Mouse (Mus musculus) ES-E14 (cell line): ENCODE data around the gene Abca13. TPM values are rescaled to one million over a fixed set of nuclear protein-coding genes. Genes with fewer than 3 reads are reported as not detected.
"Not testable (repeated sequence)": the region's sequence is repeated elsewhere in the genome, so short reads cannot be mapped to it uniquely, and the experiment has no call there.

Source experiments
- DNase-seq: peaks from one replicate; pipeline ENCODE4 v3.0.0-alpha.2; 2013; ENCODE audit warnings: low read depth, low spot score
- H3K27ac ChIP-seq: 2 replicates; pipeline ENCODE4 v1.5.1; 2012; ENCODE audit warnings: low read depth, mild to moderate bottlenecking, low read length, moderate library complexity, mixed read lengths; ENCODE audit not compliant: poor library complexity, insufficient read depth, severe bottlenecking
- H3K36me3 ChIP-seq: 2 replicates; pipeline ENCODE4 v1.6.1; 2012; ENCODE audit warnings: mild to moderate bottlenecking, low read length, moderate library complexity, mixed read lengths; ENCODE audit not compliant: control insufficient read depth, poor library complexity, insufficient read depth, severe bottlenecking
- H3K4me1 ChIP-seq, 2 experiments: fragments of 150-350 bp in 1 of 2; sonication (generic) in 1 of 2; 2 replicates each; pipeline ENCODE4 v1.6.1; 2012; ENCODE audit warnings: low read length in 2 of 2, mild to moderate bottlenecking in 1 of 2, mixed read lengths in 1 of 2; ENCODE audit not compliant: control insufficient read depth in 2 of 2, insufficient read depth in 2 of 2, poor library complexity in 1 of 2
- H3K4me3 ChIP-seq, 2 experiments: fragments of 150-350 bp in 1 of 2; sonication (generic) in 1 of 2; 2 replicates each; pipeline ENCODE4 v1.5.1; 2012; ENCODE audit warnings: low read length in 2 of 2, low read depth in 1 of 2, mild to moderate bottlenecking in 1 of 2, mixed read lengths in 1 of 2; ENCODE audit not compliant: insufficient read depth in 1 of 2, poor library complexity in 1 of 2, severe bottlenecking in 1 of 2
- H3K9ac ChIP-seq: 2 replicates; pipeline ENCODE4 v1.6.1; 2012; ENCODE audit warnings: low read depth, mild to moderate bottlenecking, low read length, mixed read lengths; ENCODE audit not compliant: poor library complexity, insufficient read depth, severe bottlenecking
- H3K9me3 ChIP-seq: fragments of 150-350 bp; sonication (generic); 2 replicates; pipeline ENCODE4 v1.6.1; 2012; ENCODE audit warnings: low read depth, mild to moderate bottlenecking, low read length; ENCODE audit not compliant: control insufficient read depth, insufficient read depth
- CHD2 ChIP-seq: IDR thresholded peaks from 2 replicates; pipeline ENCODE4 v1.6.1; 2014; ENCODE audit warnings: mild to moderate bottlenecking, low read depth, low read length, inconsistent platforms
- HCFC1 ChIP-seq: IDR thresholded peaks from 2 replicates; pipeline ENCODE4 v1.6.1; 2012; ENCODE audit warnings: low read length, inconsistent platforms, borderline replicate concordance; ENCODE audit not compliant: insufficient read depth
- MAFK ChIP-seq: IDR thresholded peaks from 2 replicates; pipeline ENCODE4 v1.6.1; 2014; ENCODE audit warnings: mild to moderate bottlenecking, low read depth, low read length, inconsistent platforms; ENCODE audit not compliant: insufficient read depth
- ZC3H11A ChIP-seq: IDR thresholded peaks from 2 replicates; pipeline ENCODE4 v1.6.1; 2012; ENCODE audit warnings: low read depth, mild to moderate bottlenecking, inconsistent platforms, low read length, borderline replicate concordance
- ZNF384 ChIP-seq: IDR thresholded peaks from 2 replicates; pipeline ENCODE4 v1.6.1; 2012; ENCODE audit warnings: low read depth, low read length, inconsistent platforms
- in situ Hi-C, 2 experiments: fragments of 600-800 bp; cut with MboI; formaldehyde crosslinking; loops; one replicate each; pipeline ENCODE4 v1.15.1; 2025; ENCODE audit warnings: low sequenced_read_pairs in 2 of 2, inconsistent platforms in 1 of 2; ENCODE audit not compliant: unreplicated experiment in 2 of 2
- total RNA-seq: library from RNA; depleted of rRNA; stranded (reverse); fragments of 300-350 nt; gene quantifications from 2 replicates; pipeline ENCODE4 v1.2.3, GENCODE M21; 2012

Abca13 gene
- total RNA-seq, 1 experiment: 0.62 TPM

- no peak overlapping the region for H3K9ac ChIP-seq
- no peaks in the 10 kb centered on the region for H3K36me3 ChIP-seq
- TF ChIP-seq CHD2: no peak
- TF ChIP-seq ZC3H11A: no peak
- TF ChIP-seq ZNF384: no peak
- no peak for TF ChIP-seq HCFC1
- TF ChIP-seq MAFK: no peak
- no peak for DNase-seq
- H3K4me3 ChIP-seq: no peak overlapping the region
- no peaks in the 10 kb centered on the region for H3K4me1 ChIP-seq
- no peak overlapping the region for H3K27ac ChIP-seq
- H3K9me3 ChIP-seq: no peaks in the 10 kb centered on the region
- in situ Hi-C loops: no loop called here
Measured at GRCm38 (mm10) chr11:9220501-9220900, 28.8 kb downstream of the Abca13 start.

- Histone ChIP-seq H3K9ac (no peak overlapping the region), H3K4me1 (no peaks in the 10 kb centered on the region), H3K9me3 (no peaks in the 10 kb centered on the region), H3K4me3 (no peak overlapping the region), H3K27ac (no peak overlapping the region), H3K36me3 (no peaks in the 10 kb centered on the region)
- in situ Hi-C loops: no loop called here
- TF ChIP-seq CHD2 (no peak), MAFK (no peak), HCFC1 (no peak), ZNF384 (no peak), ZC3H11A (no peak)
- DNase-seq: no peak
Measured at GRCm38 (mm10) chr11:9221646-9222045, 29.9 kb downstream of the Abca13 start.

DNA sequence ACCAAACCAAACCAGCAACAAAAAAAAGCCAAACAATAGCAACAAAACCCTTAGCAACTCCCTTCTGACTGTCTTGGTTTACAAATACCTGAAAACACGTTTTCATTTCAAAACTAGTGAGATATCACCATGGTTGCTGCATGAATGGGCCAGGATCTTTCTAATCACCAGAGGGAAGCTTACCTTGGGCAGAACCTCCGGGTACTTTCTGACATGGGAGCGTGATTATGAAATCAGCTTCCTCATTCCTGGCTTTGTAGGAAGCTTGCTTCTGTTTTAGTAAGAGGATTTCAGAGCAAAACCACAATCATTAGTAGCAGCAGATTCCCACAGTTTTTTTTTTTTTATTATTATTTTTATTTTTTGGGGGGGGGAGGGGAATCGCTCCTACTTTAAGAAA, 34.7 kb downstream of the Abca13 start:
- Histone ChIP-seq H3K36me3 (no peaks in the 10 kb centered on the region), H3K4me3 (no peak overlapping the region), H3K9ac (no peak overlapping the region), H3K27ac (no peak overlapping the region), H3K4me1 (no peaks in the 10 kb centered on the region), H3K9me3 (no peaks in the 10 kb centered on the region)
- no peak for DNase-seq
- TF ChIP-seq CHD2: no peak
- no peak for TF ChIP-seq ZNF384
- no peak for TF ChIP-seq HCFC1
- no peak for TF ChIP-seq MAFK
- no peak for TF ChIP-seq ZC3H11A
- in situ Hi-C loops: no loop called here

- H3K9me3 ChIP-seq, in situ Hi-C loops, H3K4me3 ChIP-seq, H3K36me3 ChIP-seq, H3K27ac ChIP-seq, H3K4me1 ChIP-seq, H3K9ac ChIP-seq: not testable (repeated sequence)
- TF ChIP-seq ZC3H11A: peak; percentile 38; the same call in 1 of the 2 replicates
- DNase-seq: peak; percentile 62
Measured at GRCm38 (mm10) chr11:9249627-9250026, 57.9 kb downstream of the Abca13 start.

DNA sequence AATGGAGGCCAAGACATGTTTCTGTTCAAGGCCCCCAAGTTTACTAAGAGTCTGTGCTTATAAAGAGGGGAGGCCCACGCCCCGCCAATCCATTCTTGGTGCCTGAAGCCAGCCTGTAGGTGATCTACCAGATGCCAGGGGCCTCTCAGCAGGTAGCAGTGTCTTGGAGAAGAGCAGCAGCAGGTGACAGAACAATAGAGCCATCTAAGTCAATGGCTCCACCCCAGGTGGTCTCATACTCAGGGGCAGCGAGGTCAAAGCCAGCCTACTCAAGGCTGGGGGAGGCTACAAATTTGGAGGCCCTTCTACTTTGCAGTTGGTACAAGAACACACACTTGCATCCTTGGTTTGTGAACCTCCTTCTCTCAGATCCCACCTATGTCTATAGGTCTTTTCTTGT, 71.3 kb downstream of the Abca13 start:
- H3K4me1 ChIP-seq, H3K27ac ChIP-seq, H3K9me3 ChIP-seq, H3K9ac ChIP-seq, H3K4me3 ChIP-seq, H3K36me3 ChIP-seq, in situ Hi-C loops: not testable (repeated sequence)
- DNase-seq: peak; percentile 54
